Mouse (Mus musculus) lung, postnatal 36 days (tissue): ENCODE measurements around the gene Abl1.
"Not testable (repeated sequence)": the region's sequence is repeated elsewhere in the genome, so short reads cannot be mapped to it uniquely, and the experiment has no call there.

Experiments used
- DNase-seq: peaks from one replicate; pipeline ENCODE4 v3.0.0; 2022; ENCODE audit warnings: mixed read lengths

The Abl1 gene

DNA sequence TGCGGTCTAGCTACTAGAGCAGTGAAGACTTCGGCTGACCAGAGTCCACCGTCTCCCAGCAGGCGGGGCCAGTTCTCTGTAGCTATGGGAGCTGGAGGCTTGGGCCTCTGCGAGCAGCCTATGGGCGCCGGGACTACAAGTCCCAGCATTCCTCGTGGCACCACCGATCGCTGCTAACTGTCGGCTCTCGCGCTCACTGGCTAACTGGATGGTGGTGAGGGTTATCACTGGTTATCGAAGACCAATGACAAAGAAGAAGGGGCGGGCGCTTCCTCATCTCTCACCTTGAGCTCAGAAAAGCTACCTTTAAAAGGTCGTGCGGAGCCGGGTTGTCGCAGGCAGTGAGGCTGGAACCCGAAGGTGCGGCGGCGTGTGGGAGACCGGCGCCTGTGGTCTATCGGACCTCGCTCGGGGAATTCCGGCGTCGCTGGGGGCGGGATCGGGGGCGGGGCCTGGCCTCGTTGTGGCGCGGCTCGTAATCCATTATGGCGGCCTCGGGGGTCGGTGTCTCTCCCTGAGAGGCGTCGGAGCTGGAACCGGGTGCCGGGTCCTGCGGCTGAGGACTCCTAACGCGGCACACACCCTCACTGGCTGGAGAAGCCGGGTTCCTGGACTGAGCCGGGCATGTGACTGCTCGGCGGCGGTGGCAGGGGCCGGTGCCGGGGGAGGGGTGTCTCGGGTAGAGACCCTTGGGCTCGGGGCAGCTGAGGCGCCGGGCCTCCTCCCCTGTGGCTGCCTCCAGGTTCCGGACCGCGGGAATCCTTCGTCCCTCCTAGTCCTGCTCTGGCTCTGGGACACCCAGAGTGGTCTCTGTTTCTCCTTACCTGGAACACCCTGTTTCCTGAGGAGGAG is at the start of gene Abl1:
Abl1 (plus strand) TSS at position 303 of the 852 bp plus-strand sequence.
- peak; percentile 99 for DNase-seq

DNA sequence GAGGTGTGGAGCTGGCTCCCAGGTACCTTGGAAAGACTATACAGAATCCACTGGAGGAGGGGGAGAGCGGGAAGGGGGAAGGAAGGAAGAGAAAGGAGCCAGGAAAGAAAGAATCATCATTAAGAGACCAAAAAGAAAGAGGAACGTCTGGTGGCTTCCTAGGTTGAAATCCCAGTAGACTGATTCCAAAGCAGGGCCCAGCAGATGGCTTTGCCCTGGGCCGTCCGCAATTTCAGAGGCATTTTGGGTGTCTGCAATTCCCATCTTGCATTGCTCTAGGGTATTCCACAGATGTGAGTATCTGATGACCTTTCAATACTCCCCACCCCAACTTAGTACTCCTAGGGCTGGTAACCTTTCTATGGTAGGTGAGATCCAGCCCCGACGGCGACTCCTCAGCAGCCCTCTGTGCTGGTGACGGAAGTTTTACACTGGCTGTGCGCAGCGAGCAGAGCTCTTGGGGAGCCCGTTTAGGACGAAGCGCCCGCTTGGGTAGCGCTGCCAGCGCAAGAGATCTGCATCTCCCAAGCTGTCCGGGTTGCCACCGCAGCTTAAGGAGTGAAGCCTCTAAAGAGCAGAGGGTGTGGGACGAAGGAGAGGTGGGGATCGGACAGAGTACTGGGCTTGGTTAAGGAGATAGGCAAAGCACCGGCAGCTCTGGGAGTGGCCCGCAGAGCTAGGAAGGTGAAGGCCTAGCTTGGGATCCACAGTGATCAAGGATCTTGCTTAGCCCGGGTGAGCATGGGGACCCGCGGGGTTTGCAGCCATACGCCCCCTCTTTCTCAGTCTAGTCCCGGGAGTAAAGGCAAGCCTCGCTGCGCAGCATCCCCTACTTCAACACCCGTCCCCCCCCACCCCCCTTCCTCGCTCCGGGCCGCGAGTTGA is 49.4 kb upstream of the Abl1 start:
- no peak for DNase-seq

DNA sequence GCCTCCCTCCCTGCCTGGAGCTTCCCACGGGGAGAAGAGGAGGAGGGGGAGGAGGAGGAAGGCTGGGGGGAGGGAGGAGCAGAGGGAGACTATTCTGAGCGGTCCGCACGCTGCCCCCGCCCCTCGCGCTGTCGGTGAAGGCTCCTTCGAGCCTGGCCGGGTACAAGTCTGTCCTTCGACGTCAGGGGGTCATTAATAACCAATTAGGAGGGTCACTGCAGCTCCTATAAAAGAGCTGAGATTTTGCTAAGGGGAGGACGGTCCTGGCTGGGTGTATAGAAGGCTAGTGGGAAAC is 48.8 kb upstream of the Abl1 start:
- DNase-seq, result no peak

DNA sequence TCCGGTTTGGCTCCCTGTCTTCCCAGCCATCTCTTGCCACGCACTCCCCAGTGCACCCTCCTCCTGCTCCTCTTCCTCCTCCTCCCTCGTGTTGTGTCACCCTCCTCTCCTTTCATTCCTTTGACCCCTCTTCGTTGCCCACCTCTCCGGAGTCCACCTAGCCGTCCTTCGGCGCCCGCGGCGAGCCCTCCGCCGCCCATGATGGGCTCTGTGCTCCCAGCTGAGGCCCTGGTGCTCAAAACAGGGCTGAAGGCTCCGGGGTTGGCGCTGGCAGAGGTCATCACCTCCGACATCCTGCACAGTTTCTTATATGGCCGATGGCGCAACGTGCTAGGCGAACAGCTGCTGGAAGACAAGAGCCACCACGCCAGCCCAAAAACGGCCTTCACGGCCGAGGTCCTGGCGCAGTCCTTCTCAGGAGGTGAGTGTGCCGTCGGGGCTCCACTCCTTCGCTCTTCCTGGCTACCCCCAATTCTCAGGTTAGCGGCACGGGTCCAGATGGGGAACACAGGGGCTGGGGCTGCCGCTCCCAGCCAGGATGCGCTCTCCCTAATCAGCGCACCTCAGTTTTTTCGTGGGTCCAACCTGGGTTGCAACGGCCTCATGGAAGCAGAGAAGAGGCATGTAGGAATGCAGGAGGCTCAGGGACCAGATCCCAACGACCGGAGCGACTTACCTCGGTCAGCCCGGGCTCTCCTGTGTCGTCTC is 48.1 kb upstream of the Abl1 start, which contains the start of gene Prdm12:
Prdm12 (plus strand) TSS at position 137 of the 708 bp plus-strand sequence.
- DNase-seq, result no peak

DNA sequence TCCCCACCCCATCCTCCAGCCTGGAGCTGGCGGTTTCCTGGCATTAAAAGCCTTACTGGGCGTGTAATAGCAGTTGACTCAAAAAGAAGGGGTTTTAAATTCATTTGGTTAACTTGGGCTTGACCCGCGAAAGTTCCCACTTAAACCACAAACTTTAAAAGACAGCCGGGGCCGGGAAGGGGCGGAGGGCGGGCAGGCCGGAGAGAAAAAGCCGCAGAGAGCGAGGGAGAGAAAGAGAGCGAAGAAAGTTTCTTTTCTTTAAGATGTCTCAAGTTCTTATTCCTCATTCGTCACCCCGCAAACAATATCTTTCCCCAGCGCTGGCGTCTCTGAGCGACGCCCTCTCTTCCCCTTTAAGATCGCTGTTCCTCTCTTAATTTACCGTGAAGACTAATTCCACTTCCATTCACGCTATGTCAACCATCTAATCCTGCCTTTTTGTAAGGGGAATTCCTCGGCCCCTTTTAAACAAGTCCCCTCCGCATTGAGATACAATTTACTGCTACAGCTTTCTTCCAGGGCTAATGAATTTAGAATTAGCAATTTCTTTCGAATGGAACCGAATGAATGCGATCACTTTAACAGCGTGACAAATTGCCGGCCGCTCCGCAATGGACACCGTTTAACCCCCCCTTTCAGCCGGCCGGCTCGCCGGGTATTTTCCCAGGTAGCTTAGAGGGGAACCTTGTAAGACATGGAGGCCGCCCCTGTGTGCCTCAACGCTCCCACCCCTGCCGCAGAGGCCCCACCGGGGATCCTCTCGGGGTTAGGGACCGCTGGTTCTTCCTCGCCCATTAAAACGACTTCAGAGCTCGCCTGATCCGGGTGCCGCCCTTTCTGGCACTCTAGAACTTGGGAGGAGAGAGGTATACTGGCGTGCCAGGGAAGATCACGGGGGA is 47.3 kb upstream of the Abl1 start:
- no peak for DNase-seq

DNA sequence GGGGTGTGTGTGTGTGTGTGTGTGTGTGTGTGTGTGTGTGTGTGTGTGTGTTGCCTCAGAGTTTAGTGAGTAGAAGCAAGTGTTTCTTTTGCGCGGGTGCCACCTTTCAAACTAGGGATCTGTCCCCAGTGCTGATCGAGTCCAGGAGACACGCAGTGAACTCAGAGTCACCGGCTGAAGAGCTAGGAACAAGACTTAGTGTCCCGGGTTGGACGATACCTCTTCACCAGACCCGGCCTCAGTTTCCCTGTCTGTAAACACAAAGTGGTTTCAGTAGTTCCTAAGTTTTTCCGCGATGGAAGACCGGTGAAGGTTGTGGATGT is 46.7 kb upstream of the Abl1 start:
- no peak for DNase-seq

DNA sequence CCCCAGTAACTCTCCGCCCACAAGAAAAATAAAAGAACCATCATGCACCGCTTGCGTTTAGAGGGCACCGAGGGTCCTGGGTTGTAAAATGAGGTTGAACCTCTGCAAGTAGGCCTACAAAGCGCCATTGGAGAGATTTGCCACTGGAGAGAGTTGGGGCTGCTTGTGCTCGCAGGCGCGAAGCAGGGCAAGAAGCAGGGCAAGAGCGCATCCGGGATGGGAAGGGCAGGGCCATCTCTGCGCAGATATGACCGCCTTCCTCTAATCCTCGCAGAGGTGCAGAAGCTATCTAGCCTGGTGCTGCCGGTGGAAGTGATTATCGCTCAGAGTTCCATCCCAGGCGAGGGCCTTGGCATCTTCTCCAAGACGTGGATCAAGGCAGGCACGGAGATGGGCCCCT is 46.2 kb upstream of the Abl1 start:
- DNase-seq, result no peak

DNA sequence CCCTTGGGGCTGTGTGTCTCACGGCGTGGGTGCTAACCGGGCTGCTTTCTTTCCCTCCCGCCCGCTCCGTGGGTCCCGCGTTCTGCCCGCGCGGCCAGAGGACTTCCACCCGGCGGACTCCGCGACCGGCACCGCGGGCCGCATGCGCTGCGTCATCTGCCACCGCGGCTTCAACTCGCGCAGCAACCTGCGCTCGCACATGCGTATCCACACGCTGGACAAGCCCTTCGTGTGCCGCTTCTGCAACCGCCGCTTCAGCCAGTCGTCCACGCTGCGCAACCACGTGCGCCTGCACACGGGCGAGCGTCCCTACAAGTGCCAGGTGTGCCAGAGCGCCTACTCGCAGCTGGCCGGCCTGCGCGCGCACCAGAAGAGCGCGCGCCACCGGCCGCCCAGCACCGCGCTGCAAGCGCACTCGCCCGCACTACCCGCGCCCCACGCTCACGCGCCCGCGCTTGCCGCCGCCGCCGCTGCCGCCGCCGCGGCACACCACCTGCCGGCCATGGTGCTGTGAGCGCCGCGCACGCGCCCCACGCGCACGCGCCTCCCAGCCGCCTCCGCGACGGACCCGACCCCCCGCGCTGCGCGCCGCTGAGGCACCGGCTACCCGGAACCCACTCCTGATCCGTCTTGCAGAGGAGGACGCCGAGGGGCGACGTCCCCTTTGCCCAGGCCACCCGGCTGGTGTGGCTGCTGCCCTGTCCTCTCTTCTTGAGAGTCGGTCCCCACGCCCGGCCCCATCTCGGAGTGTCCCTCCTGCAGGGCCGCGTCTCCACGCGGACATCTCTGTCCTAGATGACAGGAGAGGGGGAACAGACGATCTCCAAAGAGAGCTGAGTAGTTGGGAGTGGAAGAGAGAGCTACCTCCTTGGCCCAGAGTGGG is 34.0 kb upstream of the Abl1 start:
- DNase-seq, result no peak

DNA sequence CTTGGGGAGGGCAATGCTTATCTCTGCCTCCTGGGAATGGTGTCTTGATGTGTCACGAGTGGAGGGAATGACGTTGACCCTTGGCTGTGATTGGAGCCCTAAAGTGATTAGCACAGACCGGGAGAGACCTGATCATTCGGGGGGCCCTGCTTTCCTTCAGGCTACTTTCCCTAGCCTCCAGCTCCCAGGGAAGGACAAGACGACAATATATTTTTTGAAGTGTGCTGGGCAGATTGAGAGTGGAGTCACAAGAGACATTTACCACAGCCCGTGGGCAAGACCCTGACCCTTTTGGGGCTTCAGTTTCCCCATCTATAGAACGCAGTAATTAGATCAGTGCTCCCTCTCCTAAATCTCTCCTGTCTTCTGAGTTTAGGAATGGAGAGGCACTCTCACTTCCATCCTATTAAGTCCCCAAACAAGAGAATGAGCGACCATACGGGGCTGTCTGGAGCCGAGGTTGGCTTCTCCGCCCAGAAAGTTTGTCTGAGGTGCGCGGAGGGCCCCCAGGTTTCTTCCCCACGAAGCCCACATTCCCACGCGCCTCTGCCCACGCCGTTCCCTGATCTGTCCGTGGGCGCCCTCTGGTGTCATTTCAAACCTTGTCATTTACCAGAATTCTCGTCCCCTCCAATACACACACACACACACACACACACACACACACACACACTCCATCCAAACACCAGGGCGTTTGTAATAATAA is 33.2 kb upstream of the Abl1 start:
- DNase-seq, result peak; percentile 68

DNA sequence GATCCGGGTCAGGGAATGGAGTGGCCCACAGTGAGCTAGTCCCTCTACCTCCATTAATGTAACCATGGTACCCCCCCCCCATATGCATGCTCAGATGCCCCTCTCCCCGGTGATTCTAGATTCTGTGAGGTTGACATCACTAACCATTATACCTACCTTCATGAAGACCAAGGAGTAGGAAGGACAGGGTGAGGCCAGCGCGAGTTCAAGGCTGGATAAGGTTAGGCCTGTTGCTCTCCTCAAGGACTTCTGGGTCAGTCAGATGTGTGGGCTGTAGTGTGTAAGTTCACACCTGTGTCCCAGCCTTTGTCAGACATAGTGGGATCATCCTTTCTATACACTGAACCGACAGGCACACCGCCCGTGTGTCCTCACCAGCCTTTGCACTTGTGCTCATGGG is 31.8 kb upstream of the Abl1 start:
- DNase-seq, result no peak

DNA sequence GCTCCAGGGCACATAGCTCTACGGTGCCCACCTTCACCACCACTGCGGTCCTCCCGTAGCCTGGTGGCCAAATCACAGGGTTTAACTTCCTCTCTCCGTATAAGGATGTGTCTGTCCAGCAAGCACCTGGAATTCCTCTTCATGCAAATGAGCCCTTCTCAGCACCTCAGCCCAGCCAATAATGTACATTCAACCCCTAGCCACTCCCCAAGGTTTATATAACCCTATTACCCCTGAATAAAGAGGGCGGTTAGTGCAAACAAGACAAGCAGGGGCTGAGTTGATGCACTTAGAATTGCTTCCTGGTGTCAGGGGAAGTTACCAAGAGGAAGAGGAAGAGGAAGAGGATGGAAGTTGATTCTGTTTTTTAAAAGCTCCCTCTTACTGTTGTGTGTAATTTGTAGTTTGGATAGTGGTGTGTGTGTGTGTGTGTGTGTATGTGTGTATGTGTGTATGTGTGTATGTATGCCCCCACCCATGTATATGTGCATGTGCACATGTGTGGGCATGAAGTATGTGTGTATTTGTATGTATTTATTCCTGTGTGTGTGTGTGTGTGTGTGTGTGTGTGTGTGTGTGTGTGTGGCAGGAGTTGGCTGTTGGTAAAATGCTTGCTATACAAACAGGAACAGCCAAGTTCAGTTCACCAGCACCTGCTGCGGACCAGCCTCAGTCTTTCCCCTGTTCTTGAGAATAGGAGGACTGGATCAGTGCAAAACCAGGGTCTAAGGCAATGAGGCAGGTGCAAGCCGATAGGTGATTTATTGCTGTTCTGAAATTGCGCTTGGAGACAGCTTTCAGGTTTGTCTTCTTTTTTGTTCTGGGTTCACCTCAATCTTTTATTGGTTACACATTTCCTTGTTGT is 25.0 kb upstream of the Abl1 start:
- no peak for DNase-seq

DNA sequence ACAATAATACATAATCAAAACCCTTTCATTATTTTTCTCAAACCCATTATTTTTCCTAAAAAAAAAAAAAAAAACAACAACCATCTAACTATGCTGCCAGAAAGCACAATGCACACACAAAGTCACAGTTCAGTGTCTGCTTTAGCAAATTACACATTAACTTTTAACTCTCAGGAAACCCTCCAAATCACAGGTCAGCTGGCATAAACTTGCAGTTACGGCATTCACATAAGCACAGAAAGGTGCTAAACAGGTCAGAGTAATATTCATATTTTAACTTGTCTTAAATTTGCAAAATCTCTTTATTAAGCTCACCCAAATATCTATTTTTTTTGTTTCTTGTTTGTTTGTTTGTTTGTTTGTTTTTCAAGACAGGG is 24.4 kb upstream of the Abl1 start:
- DNase-seq, result no peak

DNA sequence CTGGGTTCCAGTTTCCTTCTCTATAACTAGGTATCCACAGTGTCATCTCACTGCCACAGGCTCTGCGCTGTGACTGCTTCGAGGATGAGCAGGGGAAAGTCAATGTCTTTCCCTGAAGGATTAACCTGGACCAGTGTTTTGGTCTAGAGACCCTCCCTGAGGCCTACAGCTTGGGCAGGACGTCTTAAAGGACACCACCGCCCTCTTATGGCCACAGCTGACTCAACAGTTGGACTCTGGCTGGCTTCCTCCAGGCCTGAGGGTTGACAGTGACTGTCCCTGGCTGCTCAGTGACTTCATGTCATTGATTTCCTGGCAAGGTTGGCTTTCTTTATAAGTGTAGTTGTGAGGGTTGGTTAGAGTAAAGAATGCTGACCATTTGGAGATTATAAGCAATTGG is 20.8 kb upstream of the Abl1 start:
- no peak for DNase-seq

DNA sequence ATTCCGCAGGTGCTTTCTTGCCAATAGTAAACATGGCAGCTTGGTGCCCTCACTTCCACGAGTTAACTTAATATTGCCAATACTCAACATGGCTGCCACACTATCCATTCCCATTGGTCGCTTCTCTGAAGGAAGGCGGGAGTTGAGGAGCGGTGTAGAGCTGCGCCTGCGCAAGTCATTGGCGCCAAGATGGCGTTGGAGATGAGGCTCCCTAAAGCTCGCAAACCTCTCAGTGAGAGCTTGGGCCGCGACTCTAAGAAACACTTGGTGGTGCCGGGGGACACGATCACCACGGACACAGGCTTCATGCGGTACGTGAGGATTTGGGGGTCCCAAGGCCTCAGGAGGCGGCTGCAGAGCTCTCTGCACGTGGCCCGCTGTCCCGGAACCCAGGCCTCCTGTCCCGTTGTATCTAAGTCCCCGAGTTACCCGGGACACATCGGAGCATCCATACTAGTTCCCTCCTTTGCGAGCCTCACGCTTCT is 17.6 kb upstream of the Abl1 start, which contains the start of gene Exosc2:
Exosc2 (plus strand) TSS at position 165 of the 485 bp plus-strand sequence.
- DNase-seq, result peak; percentile 96

DNA sequence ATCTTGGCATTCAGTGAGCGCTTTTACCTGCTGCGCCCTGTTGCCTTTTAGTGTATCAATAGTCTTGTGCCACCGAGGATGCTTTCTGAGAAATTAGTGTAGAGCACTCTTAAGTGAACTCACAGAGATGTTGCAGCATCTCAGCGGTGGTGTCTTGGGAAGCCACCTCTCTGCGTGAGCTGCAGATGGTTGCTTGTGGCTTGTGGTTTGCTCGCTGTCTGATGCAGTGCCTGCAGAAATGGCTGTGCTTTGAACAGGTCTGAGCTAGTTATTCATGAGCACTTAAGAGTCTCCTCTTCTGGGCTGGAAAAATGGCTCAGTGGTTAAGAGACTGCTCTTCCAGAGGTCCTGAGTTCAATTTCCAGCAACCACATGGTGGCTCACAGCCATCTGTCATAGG is 9.5 kb upstream of the Abl1 start:
- no peak for DNase-seq

DNA sequence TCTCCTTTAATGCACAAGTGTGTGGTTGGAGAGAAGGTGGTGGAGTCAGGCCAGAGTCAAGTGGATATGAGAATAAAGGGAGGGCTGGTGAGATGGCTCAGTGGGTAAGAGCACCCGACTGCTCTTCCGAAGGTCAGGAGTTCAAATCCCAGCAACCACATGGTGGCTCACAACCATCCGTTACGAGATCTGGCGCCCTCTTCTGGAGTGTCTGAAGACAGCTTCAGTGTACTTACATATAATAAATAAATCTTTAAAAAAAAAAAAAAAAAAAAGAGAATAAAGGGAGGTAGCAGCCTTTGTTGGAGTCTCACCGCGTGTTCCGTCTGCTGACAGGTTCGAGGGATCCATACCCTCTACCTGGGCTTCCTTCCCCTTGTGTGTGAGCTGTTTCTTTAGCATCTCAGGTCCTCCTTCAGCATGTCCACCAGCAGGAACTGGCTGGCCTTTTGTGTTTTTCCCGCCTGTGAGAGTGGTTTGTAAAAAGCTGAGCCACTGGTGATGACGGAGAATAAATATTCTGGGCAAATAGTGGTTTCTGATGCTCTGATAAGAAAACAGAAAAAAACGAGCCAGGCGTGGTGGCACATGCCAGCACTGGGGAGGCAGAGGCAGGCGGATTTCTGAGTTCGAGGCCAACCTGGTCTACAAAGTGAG is 7.0 kb upstream of the Abl1 start:
- not testable (repeated sequence) for DNase-seq

DNA sequence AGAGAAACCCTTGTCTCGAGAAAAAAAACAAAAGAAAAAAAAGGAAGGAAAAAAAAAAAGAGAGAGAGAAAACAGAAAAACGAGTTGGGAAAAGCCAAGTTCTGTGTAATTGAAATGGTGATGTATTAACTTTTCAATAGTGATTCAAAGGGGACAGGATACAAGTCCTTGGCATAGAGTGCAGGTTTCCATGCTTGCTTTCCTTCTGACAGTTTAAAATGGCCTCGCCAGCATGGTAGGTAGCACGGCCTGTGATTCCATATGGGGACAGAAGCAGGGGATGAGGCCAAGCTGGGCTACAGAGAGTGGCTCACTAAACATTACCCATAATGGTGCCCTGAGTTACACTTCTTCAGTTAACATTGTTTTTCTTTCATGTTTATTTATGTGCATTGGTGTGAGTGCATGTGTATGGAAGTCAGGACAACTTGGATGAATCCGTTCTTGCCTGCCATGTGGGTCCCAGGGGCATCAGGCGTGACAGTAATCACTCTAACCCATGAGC is 6.4 kb upstream of the Abl1 start:
- no peak for DNase-seq

DNA sequence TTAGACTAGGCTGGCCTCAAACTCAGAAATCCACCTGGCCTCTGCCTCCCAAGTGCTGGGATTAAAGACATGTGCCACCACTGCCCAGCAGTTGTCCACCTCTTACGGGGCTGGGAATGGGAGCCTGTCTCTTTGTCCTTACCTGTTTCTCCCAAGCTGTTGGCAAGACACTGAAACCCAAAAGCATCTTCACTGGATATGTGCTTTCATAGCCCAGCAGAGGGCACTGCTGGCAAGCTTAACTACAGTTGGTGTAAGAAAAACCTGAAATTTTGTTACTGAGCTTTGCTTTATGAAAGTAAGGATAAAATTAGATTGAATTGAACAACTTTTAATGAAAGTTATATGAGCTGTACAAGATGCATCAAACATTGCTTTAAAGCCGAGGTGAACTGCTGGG is 4.5 kb upstream of the Abl1 start:
- peak; percentile 76 for DNase-seq

DNA sequence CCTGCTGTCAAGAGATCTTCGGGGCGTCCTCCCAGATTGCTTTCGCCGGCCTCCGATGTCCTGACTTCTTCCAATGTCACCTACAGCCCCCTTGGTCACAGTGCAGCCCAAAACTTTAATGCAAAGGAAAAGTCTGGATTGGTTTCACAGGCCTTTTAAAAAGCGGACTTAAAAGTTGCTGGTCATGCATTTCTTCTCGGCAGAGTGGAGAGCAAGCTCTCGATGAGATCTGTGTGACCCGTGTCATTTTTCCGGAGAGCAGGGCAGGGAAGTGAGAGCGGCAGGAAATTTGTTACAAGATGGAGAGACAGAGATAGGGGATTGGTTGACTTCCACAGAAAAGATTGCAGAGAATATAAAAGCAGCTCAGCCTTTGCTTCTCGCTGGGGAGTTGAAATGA is 869 bp downstream of the Abl1 start:
- DNase-seq, result peak; percentile 34
